Mouse (Mus musculus) CH12.LX (cell line): Measurements from ENCODE around the gene Col24a1. TPM values are rescaled to one million over a fixed set of nuclear protein-coding genes. Genes with fewer than 3 reads are reported as not detected.

Experiments
- DNase-seq: peaks from one replicate; pipeline ENCODE4 v3.0.0-alpha.2; 2013; ENCODE audit errors: extremely low read depth
- H3K27ac ChIP-seq: 2 replicates; pipeline ENCODE4 v1.5.1; 2012; ENCODE audit warnings: low read depth, mild to moderate bottlenecking, control low read depth, moderate library complexity; ENCODE audit not compliant: insufficient read depth
- H3K27me3 ChIP-seq: replicated peaks from 2 replicates; pipeline ENCODE3; 2012; ENCODE audit warnings: inconsistent platforms
- H3K36me3 ChIP-seq, 2 experiments: replicated peaks in 1 of 2; 2 replicates each; pipeline versions ENCODE3 to v1.6.1; 2012; ENCODE audit warnings: inconsistent platforms in 1 of 2, low read length in 1 of 2, mild to moderate bottlenecking in 1 of 2, mixed read lengths in 1 of 2, moderate library complexity in 1 of 2; ENCODE audit not compliant: control insufficient read depth in 1 of 2, insufficient read depth in 1 of 2
- H3K4me1 ChIP-seq, 2 experiments: 2 replicates each; pipeline ENCODE4 v1.6.1; 2012; ENCODE audit warnings: inconsistent platforms in 1 of 2, moderate library complexity in 1 of 2; ENCODE audit not compliant: insufficient read depth in 2 of 2, control insufficient read depth in 1 of 2
- H3K4me2 ChIP-seq: 2 replicates; pipeline ENCODE4 v1.6.1; 2012; ENCODE audit warnings: low read depth, mild to moderate bottlenecking, control low read depth; ENCODE audit not compliant: poor library complexity, insufficient read depth, severe bottlenecking
- H3K4me3 ChIP-seq, 3 experiments: fragments of 150-350 bp in 1 of 3; sonication (generic) in 1 of 3; replicated peaks in 1 of 3; 2 replicates each; pipeline versions ENCODE3 to v1.5.1; 2011 to 2012; ENCODE audit warnings: low read depth in 2 of 3, low read length in 2 of 3, mild to moderate bottlenecking in 2 of 3, moderate library complexity in 2 of 3, control low read depth in 1 of 3, improper control_type of control experiment in 1 of 3, inconsistent platforms in 1 of 3, mixed read lengths in 1 of 3; ENCODE audit not compliant: poor library complexity in 1 of 3
- H3K79me2 ChIP-seq: replicated peaks from 2 replicates; pipeline ENCODE4 v1.6.1; 2012; ENCODE audit warnings: mild to moderate bottlenecking, moderate library complexity; ENCODE audit not compliant: control insufficient read depth, poor library complexity, insufficient read depth, severe bottlenecking; ENCODE audit errors: extremely low read depth
- H3K9ac ChIP-seq: 2 replicates; pipeline ENCODE4 v1.6.1; 2012; ENCODE audit warnings: low read depth, mild to moderate bottlenecking, control low read depth, moderate library complexity; ENCODE audit not compliant: insufficient read depth
- H3K9me3 ChIP-seq: replicated peaks from 2 replicates; pipeline ENCODE3; 2012; ENCODE audit warnings: low read length, inconsistent platforms, mixed read lengths
- BHLHE40 ChIP-seq: IDR thresholded peaks from 2 replicates; pipeline ENCODE4 v1.6.1; 2011; ENCODE audit warnings: mild to moderate bottlenecking, low read depth, low read length, improper control_type of control experiment
- CHD1 ChIP-seq: IDR thresholded peaks from 2 replicates; pipeline ENCODE4 v1.6.1; 2012; ENCODE audit warnings: low read depth, low read length, improper control_type of control experiment, inconsistent platforms
- CTCF ChIP-seq, 2 experiments: IDR thresholded peaks in 1 of 2; conservative IDR thresholded peaks in 1 of 2; 2 replicates each; pipeline ENCODE4 v1.5.1; 2011 to 2012; ENCODE audit warnings: low read depth in 2 of 2, low read length in 2 of 2, improper control_type of control experiment in 1 of 2, inconsistent platforms in 1 of 2, mild to moderate bottlenecking in 1 of 2, moderate library complexity in 1 of 2
- E2F4 ChIP-seq: IDR thresholded peaks from 2 replicates; pipeline ENCODE4 v1.6.1; 2011; ENCODE audit warnings: low read depth, low read length, improper control_type of control experiment; ENCODE audit not compliant: insufficient replicate concordance
- ELF1 ChIP-seq: IDR thresholded peaks from 2 replicates; pipeline ENCODE4 v1.6.1; 2014; ENCODE audit warnings: low read depth, mild to moderate bottlenecking, inconsistent platforms, low read length, improper control_type of control experiment
- EP300 ChIP-seq: IDR thresholded peaks from 2 replicates; pipeline ENCODE4 v1.6.1; 2011; ENCODE audit warnings: low read length, improper control_type of control experiment
- JUND ChIP-seq: conservative IDR thresholded peaks from 2 replicates; pipeline ENCODE4 v1.6.1; 2011; ENCODE audit warnings: low read depth, low read length, improper control_type of control experiment
- KAT2A ChIP-seq: IDR thresholded peaks from 2 replicates; pipeline ENCODE4 v1.6.1; 2012; ENCODE audit warnings: low read length, improper control_type of control experiment, inconsistent platforms; ENCODE audit not compliant: insufficient replicate concordance
- MEF2A ChIP-seq: IDR thresholded peaks from 2 replicates; pipeline ENCODE4 v1.6.1; 2014; ENCODE audit warnings: low read depth, mild to moderate bottlenecking, inconsistent platforms, low read length, improper control_type of control experiment, borderline replicate concordance
- NELFE ChIP-seq: IDR thresholded peaks from 2 replicates; pipeline ENCODE4 v1.6.1; 2011; ENCODE audit warnings: low read depth, low read length, improper control_type of control experiment
- NRF1 ChIP-seq: IDR thresholded peaks from 2 replicates; pipeline ENCODE4 v1.6.1; 2014; ENCODE audit warnings: low read depth, mild to moderate bottlenecking, inconsistent platforms, low read length, improper control_type of control experiment, moderate library complexity
- POLR2A ChIP-seq: IDR thresholded peaks from 2 replicates; pipeline ENCODE4 v1.6.1; 2011; ENCODE audit warnings: low read depth, mild to moderate bottlenecking, improper control_type of control experiment, low read length
- RAD21 ChIP-seq: IDR thresholded peaks from 2 replicates; pipeline ENCODE4 v1.6.1; 2011; ENCODE audit warnings: low read depth, mild to moderate bottlenecking, low read length, improper control_type of control experiment, moderate library complexity
- RCOR1 ChIP-seq: conservative IDR thresholded peaks from 2 replicates; pipeline ENCODE4 v1.6.1; 2012; ENCODE audit warnings: low read depth, mild to moderate bottlenecking, inconsistent platforms, low read length, improper control_type of control experiment
- SIN3A ChIP-seq: IDR thresholded peaks from 2 replicates; pipeline ENCODE4 v1.6.1; 2012; ENCODE audit warnings: low read length, improper control_type of control experiment, inconsistent platforms
- SMC3 ChIP-seq: IDR thresholded peaks from 2 replicates; pipeline ENCODE4 v1.6.1; 2011; ENCODE audit warnings: low read depth, low read length, improper control_type of control experiment
- TBP ChIP-seq: conservative IDR thresholded peaks from 2 replicates; pipeline ENCODE4 v1.6.1; 2011; ENCODE audit warnings: low read depth, low read length, improper control_type of control experiment
- USF1 ChIP-seq: IDR thresholded peaks from 2 replicates; pipeline ENCODE4 v1.6.1; 2014; ENCODE audit warnings: low read depth, mild to moderate bottlenecking, inconsistent platforms, low read length, improper control_type of control experiment
- ZNF384 ChIP-seq: IDR thresholded peaks from 2 replicates; pipeline ENCODE4 v1.6.1; 2012; ENCODE audit warnings: low read depth, low read length, improper control_type of control experiment, inconsistent platforms
- dilution Hi-C: fragments of 300-500 bp; cut with MboI; formaldehyde crosslinking; loops from 2 replicates; pipeline ENCODE4 v1.14.3; 2020; ENCODE audit warnings: low sequenced_read_pairs; ENCODE audit not compliant: extremely low pct_unique_long_range_greater_than_20kb, extremely low pct_ligation_motif_present
- in situ Hi-C: fragments of 300-500 bp; cut with MboI; formaldehyde crosslinking; loops from 3 replicates; pipeline ENCODE4 v1.14.3; 2019; ENCODE audit warnings: low sequenced_read_pairs, low pct_ligation_motif_present, low pct_unique_long_range_greater_than_20kb, mixed read lengths
- polyA plus RNA-seq: library from polyadenylated mRNA; unstranded; fragments of >175 nt; gene quantifications from 2 replicates; pipeline ENCODE4 v1.2.1, GENCODE M21; 2012; ENCODE audit warnings: low read depth; ENCODE audit not compliant: insufficient read length
- total RNA-seq, 2 experiments: library from RNA; depleted of rRNA; stranded (reverse); fragments of 300-350 nt in 1 of 2; fragments of >200 nt in 1 of 2; gene quantifications; 2 replicates each; pipeline ENCODE4 v1.2.3; 2012 to 2014

Gene Col24a1
- total and polyA plus RNA-seq, 3 experiments: 0.10 TPM; not detected in 2

DNA sequence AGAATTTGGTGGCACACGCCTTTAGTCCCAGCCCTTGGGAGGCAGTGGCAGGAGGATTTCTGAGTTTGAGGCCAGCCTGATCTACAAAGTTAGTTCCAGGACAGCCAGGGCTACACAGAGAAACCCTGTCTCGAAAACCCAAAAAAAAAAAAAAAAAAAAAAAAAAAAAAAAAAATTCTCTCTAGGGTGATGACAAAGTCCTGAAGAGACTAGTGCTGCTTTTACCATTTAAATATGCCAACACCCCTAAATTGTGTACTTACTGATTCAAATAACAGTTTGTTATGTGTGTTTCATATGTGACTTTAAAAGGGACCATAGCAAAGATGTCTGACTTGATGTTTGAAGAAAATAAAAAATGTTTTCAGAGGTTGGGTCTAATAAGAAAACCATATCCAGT, 262.1 kb downstream of the Col24a1 start:
- Histone ChIP-seq H3K27ac (no peak overlapping the region), H3K4me2 (no peak overlapping the region), H3K4me1 (no peaks in the 10 kb centered on the region), H3K9me3 (no peaks in the 10 kb centered on the region), H3K4me3 (no peak overlapping the region), H3K9ac (no peak overlapping the region), H3K27me3 (peaks cover under 1% of the 10 kb centered on the region), H3K36me3 (no peaks in the 10 kb centered on the region), H3K79me2 (no peaks in the 10 kb centered on the region)
- peak; percentile 52 for TF ChIP-seq ZNF384
- no peak for TF ChIP-seq USF1
- dilution Hi-C loops: no loop called here
- in situ Hi-C loops: no loop called here
- no peak for DNase-seq

DNA sequence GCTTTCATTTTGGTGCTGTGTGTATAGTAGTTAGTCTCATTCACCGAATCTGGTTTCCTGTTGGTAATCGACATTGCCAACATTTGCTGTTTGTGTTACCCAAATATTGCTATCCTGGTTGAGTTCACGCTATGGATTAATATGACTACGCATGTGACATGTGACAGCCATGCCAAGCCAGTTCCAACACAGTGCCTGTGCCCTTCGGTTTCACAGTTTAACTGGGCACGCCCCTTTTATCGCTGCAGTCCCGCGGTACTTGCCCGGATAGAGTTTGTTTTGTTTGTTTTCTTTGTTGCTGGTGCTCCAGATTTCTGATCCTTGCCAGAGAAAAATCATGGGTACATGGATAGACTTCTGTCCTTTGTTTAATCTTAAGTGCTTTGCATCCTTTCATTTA, 263.9 kb downstream of the Col24a1 start:
- Histone ChIP-seq H3K4me3 (no peak overlapping the region), H3K79me2 (no peaks in the 10 kb centered on the region), H3K4me2 (no peak overlapping the region), H3K9me3 (no peaks in the 10 kb centered on the region), H3K36me3 (no peaks in the 10 kb centered on the region), H3K9ac (no peak overlapping the region), H3K27ac (no peak overlapping the region), H3K27me3 (no peaks in the 10 kb centered on the region), H3K4me1 (no peaks in the 10 kb centered on the region)
- TF ChIP-seq RAD21: no peak
- TF ChIP-seq TBP: no peak
- no peak for TF ChIP-seq EP300
- no peak for TF ChIP-seq RCOR1
- TF ChIP-seq BHLHE40: no peak
- no peak for TF ChIP-seq JUND
- TF ChIP-seq KAT2A: no peak
- no peak for DNase-seq
- dilution Hi-C loops (no loop called here), in situ Hi-C loops (no loop called here)

DNA sequence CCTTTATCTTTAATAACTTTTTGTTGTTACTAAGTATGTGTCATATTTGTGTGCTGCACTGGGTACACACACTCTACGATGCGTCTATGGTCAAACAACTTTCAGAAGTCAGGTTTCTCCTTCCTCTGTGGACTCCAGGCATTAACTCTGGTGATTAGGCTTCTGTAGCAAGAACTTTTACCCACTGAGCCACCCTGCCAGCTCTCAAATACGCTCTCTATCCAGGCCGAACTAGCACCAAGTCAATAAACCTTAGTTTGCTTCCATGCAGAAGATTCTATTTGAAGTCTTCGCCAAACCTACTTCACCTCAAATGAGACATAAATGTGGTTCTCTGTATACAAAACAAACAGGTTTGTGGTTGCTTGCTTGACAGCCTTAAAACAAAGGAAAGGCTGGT, 267.4 kb downstream of the Col24a1 start:
- in situ Hi-C loops (no loop called here), dilution Hi-C loops (no loop called here)
- H3K4me2 ChIP-seq: no peak overlapping the region
- H3K27me3 ChIP-seq: no peaks in the 10 kb centered on the region
- no peak overlapping the region for H3K27ac ChIP-seq
- TF ChIP-seq CHD1 (no peak), MEF2A (no peak), NRF1 (no peak), NELFE (no peak), KAT2A (no peak), RCOR1 (no peak), ELF1 (no peak), CTCF (conservative IDR thresholded peaks at IDR 0.05 in 1 of 2, IDR thresholded peaks at IDR 0.05 in 1 of 2; ENCODE audit: low read depth in 2 of 2, low read length in 2 of 2) (no peak), POLR2A (no peak), E2F4 (no peak), SMC3 (no peak), SIN3A (no peak)
- DNase-seq: no peak
- no peaks in the 10 kb centered on the region; a peak in 1 of 4 replicates for H3K4me1 ChIP-seq
- peaks cover 17% of the 10 kb centered on the region for H3K9me3 ChIP-seq
- H3K79me2 ChIP-seq: no peaks in the 10 kb centered on the region
- H3K9ac ChIP-seq: no peak overlapping the region
- no peaks in the 10 kb centered on the region for H3K36me3 ChIP-seq
- H3K4me3 ChIP-seq: no peak overlapping the region
